8 mouse cellular contexts compared by ENCODE assay signal in the genomic region with DNA sequence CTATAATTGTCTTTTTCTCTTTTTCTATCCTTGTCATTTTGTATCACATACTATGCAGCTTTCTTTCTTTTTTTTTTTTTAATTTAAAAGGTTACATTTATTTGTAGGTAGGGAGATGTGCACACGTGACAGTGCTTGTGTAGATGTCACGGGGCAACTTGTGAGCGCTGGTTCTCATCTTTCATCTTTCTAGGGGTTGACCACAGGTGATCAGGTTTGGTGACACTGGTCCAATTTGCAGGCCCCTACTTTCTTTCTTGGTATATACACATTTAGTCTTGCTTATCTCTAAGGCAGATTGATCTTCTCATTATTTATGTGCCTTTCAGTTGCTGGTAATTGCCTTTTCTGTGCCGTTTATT. TPM values are rescaled to one million over a fixed set of nuclear protein-coding genes. Genes with fewer than 3 reads are reported as not detected.
DNase-seq lines count a peak whose midpoint lies in the region; ATAC-seq and TF ChIP-seq lines count a peak whose summit lies in the region.

No protein-coding gene starts in this region.

- intact Hi-C loops in heart, postnatal 10 days (cut with DNase I) = no loop called here

- no peak overlapping the region for H3K9ac ChIP-seq in heart, embryonic 15.5 days
- H3K9ac ChIP-seq in hindbrain, embryonic 13.5 days = peak overlapping the region; percentile 86; the same call in 1 of the 2 replicates
- no peak overlapping the region for H3K9ac ChIP-seq in midbrain, embryonic 11.5 days (ENCODE audit: low read length)

- H3K4me2 ChIP-seq in heart, embryonic 15.5 days = peak overlapping the region; percentile 69
- H3K4me2 ChIP-seq in hindbrain, embryonic 13.5 days = peak overlapping the region; percentile 70
- peak overlapping the region; percentile 83; the same call in 1 of the 2 replicates for H3K4me2 ChIP-seq in midbrain, embryonic 11.5 days

- peaks cover 17% of the 10 kb centered on the region for H3K4me1 ChIP-seq in heart, embryonic 15.5 days (replicated peaks)
- H3K4me1 ChIP-seq in bone marrow macrophage, adult 2 months (ENCODE audit: control insufficient read depth, insufficient read depth, low read length) = peaks cover 27% of the 10 kb centered on the region
- peaks cover 13% of the 10 kb centered on the region for H3K4me1 ChIP-seq in hindbrain, embryonic 13.5 days (replicated peaks)
- peaks cover 5% of the 10 kb centered on the region; the same call in 1 of the 2 replicates for H3K4me1 ChIP-seq in midbrain, embryonic 11.5 days (ENCODE audit: control insufficient read depth, insufficient read depth, low read length)
- no peaks in the 10 kb centered on the region for H3K4me1 ChIP-seq in thymus, adult 2 months (replicated peaks; ENCODE audit: control insufficient read depth, insufficient read depth, low read length)

- no peak for TF ChIP-seq CTCF in bone marrow macrophage, adult 2 months (IDR thresholded peaks at IDR 0.05; ENCODE audit: low read depth, low read length)
- TF ChIP-seq CTCF in thymus, adult 2 months (IDR thresholded peaks at IDR 0.05; ENCODE audit: borderline replicate concordance, control insufficient read depth, extremely low read depth, insufficient read depth, low read length, poor library complexity) = no peak

- peak overlapping the region; percentile 79 for H3K4me3 ChIP-seq in heart, embryonic 15.5 days
- peak overlapping the region; percentile 75 for H3K4me3 ChIP-seq in bone marrow macrophage, adult 2 months (ENCODE audit: insufficient read depth, low read length)
- H3K4me3 ChIP-seq in hindbrain, embryonic 13.5 days = peak overlapping the region; percentile 74
- H3K4me3 ChIP-seq in midbrain, embryonic 11.5 days (ENCODE audit: low read depth, low read length) = peak overlapping the region; percentile 78
- H3K4me3 ChIP-seq in thymus, adult 2 months (ENCODE audit: control insufficient read depth, insufficient read depth, low read length) = no peak overlapping the region

- peak overlapping the region; percentile 97 for H3K27ac ChIP-seq in heart, embryonic 15.5 days
- H3K27ac ChIP-seq in bone marrow macrophage, adult 2 months (ENCODE audit: insufficient read depth, low read depth, low read length) = no peak overlapping the region
- H3K27ac ChIP-seq in hindbrain, embryonic 13.5 days = peak overlapping the region; percentile 93; the same call in 1 of the 2 replicates
- H3K27ac ChIP-seq in midbrain, embryonic 11.5 days (ENCODE audit: low read depth, low read length) = no peak overlapping the region
- no peak overlapping the region for H3K27ac ChIP-seq in thymus, adult 2 months (ENCODE audit: control insufficient read depth, insufficient read depth, low read length)

- no peaks in the 10 kb centered on the region for H3K27me3 ChIP-seq in heart, embryonic 15.5 days
- no peaks in the 10 kb centered on the region for H3K27me3 ChIP-seq in hindbrain, embryonic 13.5 days
- no peaks in the 10 kb centered on the region; the same call in 1 of the 2 replicates for H3K27me3 ChIP-seq in midbrain, embryonic 11.5 days (ENCODE audit: control insufficient read depth, insufficient read depth, low read length)
- no peaks in the 10 kb centered on the region for H3K27me3 ChIP-seq in thymus, adult 2 months (ENCODE audit: control insufficient read depth, insufficient read depth, low read length)

- H3K9me3 ChIP-seq in heart, embryonic 15.5 days (replicated peaks) = no peaks in the 10 kb centered on the region
- no peaks in the 10 kb centered on the region for H3K9me3 ChIP-seq in hindbrain, embryonic 13.5 days
- H3K9me3 ChIP-seq in midbrain, embryonic 11.5 days (ENCODE audit: control insufficient read depth, low read length) = no peaks in the 10 kb centered on the region

- WGBS in heart, embryonic 15.5 days = 85% methylated on average over 4 of the region's 4 CpGs
- 94% methylated on average over 4 of the region's 4 CpGs for WGBS in hindbrain, embryonic 13.5 days
- 91% methylated on average over 4 of the region's 4 CpGs for WGBS in midbrain, embryonic 11.5 days
- 92% methylated on average over 4 of the region's 4 CpGs for WGBS in thymus, adult 2 months

- ATAC-seq in heart, embryonic 15.5 days (replicated peaks; ENCODE audit: insufficient number of reproducible peaks, insufficient read depth, low FRiP score, low read depth) = no peak
- ATAC-seq in hindbrain, embryonic 13.5 days (ENCODE audit: low FRiP score) = no peak
- ATAC-seq in midbrain, embryonic 11.5 days (ENCODE audit: low FRiP score) = no peak
- no peak for ATAC-seq in monocyte, adult 5-6 weeks (replicated peaks; ENCODE audit: insufficient number of reproducible peaks, low FRiP score, low TSS enrichment, poor library complexity, severe bottlenecking)

- no peak for DNase-seq in heart, postnatal 10 days
- peak; percentile 60 for DNase-seq in midbrain, embryonic 11.5 days (ENCODE audit: low spot score, missing footprints)
- DNase-seq in gastrocnemius, adult 8-10 months (ENCODE audit: low spot score in 2 of 2) = no peak
- DNase-seq in thymus, adult 2 months = no peak

- peaks cover 11% of the 10 kb centered on the region for H3K36me3 ChIP-seq in heart, embryonic 15.5 days
- peaks cover 12% of the 10 kb centered on the region for H3K36me3 ChIP-seq in hindbrain, embryonic 13.5 days
- H3K36me3 ChIP-seq in midbrain, embryonic 11.5 days (ENCODE audit: control insufficient read depth, insufficient read depth, low read length) = peaks cover 6% of the 10 kb centered on the region; the same call in 1 of the 2 replicates
- H3K36me3 ChIP-seq in thymus, adult 2 months (ENCODE audit: control insufficient read depth, insufficient read depth, low read length) = peaks cover 12% of the 10 kb centered on the region

- TF ChIP-seq POLR2A in bone marrow macrophage, adult 2 months (IDR thresholded peaks at IDR 0.05; ENCODE audit: borderline replicate concordance, low read depth, low read length) = no peak
- TF ChIP-seq POLR2A in thymus, adult 2 months (IDR thresholded peaks at IDR 0.05; ENCODE audit: control insufficient read depth, extremely low read depth, insufficient read depth, low read length, poor library complexity) = no peak

RNA-seq across cellular contexts. Expression of gene Ogdh, which starts 1.5 kb away (rescaled TPM):
- polyA plus RNA-seq in heart, embryonic 15.5 days (2015; fragmentation: Nextera tagmentation; extraction: Ambion mirVana) = 264 and 278 TPM in 2 replicates
- 1,000 to 10,000 TPM; 1,296 to 1,304 TPM for total RNA-seq in heart, postnatal 10 days (2021)
- 52.8 and 57.1 TPM in 2 replicates for polyA plus RNA-seq in bone marrow macrophage, adult 2 months (2012; ENCODE audit: insufficient read depth, insufficient read length, missing spikeins)
- 97.9 and 105 TPM in 2 replicates for polyA plus RNA-seq in hindbrain, embryonic 13.5 days (2015; fragmentation: Nextera tagmentation; extraction: Ambion mirVana)
- polyA plus RNA-seq in midbrain, embryonic 11.5 days (2014; fragmentation: Nextera tagmentation; extraction: Ambion mirVana) = 80.4 and 81.3 TPM in 2 replicates
- total RNA-seq in monocyte, adult 5-6 weeks (2017) = 81.0 to 137 TPM (median 90.9 TPM) in 3 replicates
- 100 to 1,000 TPM; 653 to 755 (median 701) TPM for total RNA-seq in gastrocnemius, adult 8-10 months (2022)
- polyA plus RNA-seq in thymus, adult 2 months (2012; rRNA removed) = 153 and 168 TPM in 2 replicates

RNA-seq across cellular contexts. Expression of gene Tmed4, which starts 18.3 kb away (rescaled TPM):
- polyA plus RNA-seq in heart, embryonic 15.5 days (2015; fragmentation: Nextera tagmentation; extraction: Ambion mirVana) = 76.0 and 84.3 TPM in 2 replicates
- total RNA-seq in heart, postnatal 10 days (2021) = 10 to 100 TPM; 78.1 to 82.9 TPM
- 52.9 and 55.0 TPM in 2 replicates for polyA plus RNA-seq in bone marrow macrophage, adult 2 months (2012; ENCODE audit: insufficient read depth, insufficient read length, missing spikeins)
- 142 and 145 TPM in 2 replicates for polyA plus RNA-seq in hindbrain, embryonic 13.5 days (2015; fragmentation: Nextera tagmentation; extraction: Ambion mirVana)
- polyA plus RNA-seq in midbrain, embryonic 11.5 days (2014; fragmentation: Nextera tagmentation; extraction: Ambion mirVana) = 148 and 161 TPM in 2 replicates
- total RNA-seq in monocyte, adult 5-6 weeks (2017) = 21.0 to 35.8 TPM (median 33.1 TPM) in 3 replicates
- 10 to 100 TPM; 64.3 to 69.4 (median 66.1) TPM for total RNA-seq in gastrocnemius, adult 8-10 months (2022)
- polyA plus RNA-seq in thymus, adult 2 months (2012; rRNA removed) = 102 and 109 TPM in 2 replicates

RNA-seq across cellular contexts. Expression of gene Ddx56, which starts 25.4 kb away (rescaled TPM):
- polyA plus RNA-seq in heart, embryonic 15.5 days (2015; fragmentation: Nextera tagmentation; extraction: Ambion mirVana) = 45.8 and 60.3 TPM in 2 replicates
- total RNA-seq in heart, postnatal 10 days (2021) = 10 to 100 TPM; 33.3 to 34.4 TPM
- polyA plus RNA-seq in bone marrow macrophage, adult 2 months (2012; ENCODE audit: insufficient read depth, insufficient read length, missing spikeins) = 16.2 and 19.2 TPM in 2 replicates
- polyA plus RNA-seq in hindbrain, embryonic 13.5 days (2015; fragmentation: Nextera tagmentation; extraction: Ambion mirVana) = 67.4 and 71.6 TPM in 2 replicates
- 98.8 and 104 TPM in 2 replicates for polyA plus RNA-seq in midbrain, embryonic 11.5 days (2014; fragmentation: Nextera tagmentation; extraction: Ambion mirVana)
- 8.9 to 37.0 TPM (median 20.5 TPM) in 3 replicates for total RNA-seq in monocyte, adult 5-6 weeks (2017)
- 10 to 100 TPM; 20.6 to 26.3 (median 21.5) TPM for total RNA-seq in gastrocnemius, adult 8-10 months (2022)
- polyA plus RNA-seq in thymus, adult 2 months (2012; rRNA removed) = 43.4 and 45.5 TPM in 2 replicates

Comparison
In these comparisons a context has a peak if more than half of its experiments do, and no peak if none do; other contexts are left out.
1. H3K27ac ChIP-seq: peak in heart, embryonic 15.5 days (single experiment) and hindbrain, embryonic 13.5 days (single experiment); none in bone marrow macrophage, adult 2 months (single experiment), midbrain, embryonic 11.5 days (single experiment) and thymus, adult 2 months (single experiment).
2. Peak in every context shown above with its lines, with median percentiles within 50 percentile points of each other: H3K4me2 ChIP-seq.